Mouse (Mus musculus) bone marrow macrophage, adult 2 months (primary cell): ENCODE measurements around the gene Ppef2. TPM values are rescaled to one million over a fixed set of nuclear protein-coding genes. Genes with fewer than 3 reads are reported as not detected.

Experiments
- H3K27ac ChIP-seq: 2 replicates; pipeline ENCODE4 v1.5.1; 2012; ENCODE audit warnings: low read depth, low read length; ENCODE audit not compliant: insufficient read depth
- H3K4me1 ChIP-seq: 2 replicates; pipeline ENCODE4 v1.6.1; 2012; ENCODE audit warnings: low read length; ENCODE audit not compliant: control insufficient read depth, insufficient read depth
- H3K4me3 ChIP-seq: 2 replicates; pipeline ENCODE4 v1.5.1; 2012; ENCODE audit warnings: mild to moderate bottlenecking, low read length, moderate library complexity; ENCODE audit not compliant: insufficient read depth
- CTCF ChIP-seq: IDR thresholded peaks from 2 replicates; pipeline ENCODE4 v1.5.1; 2012; ENCODE audit warnings: low read depth, mild to moderate bottlenecking, low read length, moderate library complexity
- POLR2A ChIP-seq: IDR thresholded peaks from 2 replicates; pipeline ENCODE4 v1.6.1; 2012; ENCODE audit warnings: mild to moderate bottlenecking, low read depth, low read length, borderline replicate concordance
- polyA plus RNA-seq: library from polyadenylated mRNA; stranded (reverse); fragments of >200 nt; gene quantifications from 2 replicates; pipeline ENCODE4 v1.2.4, GENCODE M21; 2012; ENCODE audit not compliant: missing spikeins, insufficient read depth, insufficient read length

The Ppef2 gene
- polyA plus RNA-seq, 1 experiment, result 0.40 TPM

DNA sequence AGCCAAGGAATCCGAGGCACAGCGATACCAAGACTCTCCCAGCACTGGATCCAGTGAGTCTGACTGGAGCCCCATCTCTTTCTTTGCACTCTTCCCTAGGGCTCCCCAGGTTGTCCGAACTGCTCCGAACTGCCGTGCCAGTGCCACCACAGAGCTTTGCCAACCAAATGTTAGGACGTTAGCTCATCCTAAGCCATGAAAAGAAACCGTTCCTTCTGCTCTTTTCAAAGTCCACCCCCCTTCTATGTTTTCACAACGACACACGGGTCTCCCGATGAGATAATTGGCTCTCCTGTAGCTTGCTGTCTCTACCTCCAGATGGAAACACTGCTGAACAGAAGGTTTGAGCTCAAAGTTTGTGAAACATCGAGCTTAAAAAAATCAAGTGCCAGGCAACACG, 15.3 kb downstream of the Ppef2 start:
- TF ChIP-seq CTCF (no peak), POLR2A (no peak)
- Histone ChIP-seq H3K4me3 (no peak overlapping the region), H3K4me1 (peaks cover 3% of the 10 kb centered on the region), H3K27ac (no peak overlapping the region)

DNA sequence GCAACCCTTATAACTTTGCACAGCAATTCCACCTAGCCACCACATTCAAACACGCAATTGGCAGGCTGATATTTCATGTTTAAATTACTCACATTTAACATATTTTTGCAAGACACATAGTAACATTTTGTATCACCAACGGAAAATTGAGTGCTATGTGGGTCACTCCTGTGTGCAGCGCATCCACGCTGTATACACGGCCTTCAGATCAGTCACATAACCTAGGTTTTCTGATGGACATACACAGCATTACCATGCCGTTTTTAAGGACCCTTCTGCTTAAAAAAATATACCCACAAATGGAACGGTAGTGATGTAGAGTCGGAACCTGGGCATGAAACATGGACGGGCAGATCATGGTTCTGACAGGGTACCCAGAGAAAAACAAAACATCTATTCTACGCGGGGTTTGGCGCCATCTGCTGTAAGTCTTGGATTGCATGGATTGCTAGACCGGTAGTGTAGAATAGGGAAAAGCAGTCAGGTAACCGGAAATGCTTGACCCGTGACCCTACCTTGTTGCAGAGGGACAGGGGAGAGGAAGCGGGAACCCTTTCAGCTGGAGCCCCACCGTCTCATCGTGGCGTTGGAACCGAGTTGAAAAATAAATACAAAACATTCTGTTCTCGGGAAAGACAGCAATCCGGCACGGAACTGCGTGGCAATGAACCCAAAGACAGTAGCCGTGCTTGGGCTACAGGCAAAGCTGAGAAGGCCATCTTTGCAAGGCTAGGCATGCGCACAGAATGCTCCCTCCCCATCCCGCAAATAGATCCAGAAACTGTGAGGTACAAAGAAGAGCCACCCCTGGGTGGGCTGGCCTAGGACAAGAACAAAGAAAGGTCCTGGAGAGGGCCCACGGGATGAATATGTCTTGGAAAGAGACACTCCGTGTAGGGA, 16.5 kb downstream of the Ppef2 start:
- Histone ChIP-seq H3K4me3 (no peak overlapping the region), H3K27ac (no peak overlapping the region), H3K4me1 (no peaks in the 10 kb centered on the region)
- TF ChIP-seq CTCF, result peak; percentile 23; the same call in 1 of the 2 replicates
- no peak for TF ChIP-seq POLR2A

DNA sequence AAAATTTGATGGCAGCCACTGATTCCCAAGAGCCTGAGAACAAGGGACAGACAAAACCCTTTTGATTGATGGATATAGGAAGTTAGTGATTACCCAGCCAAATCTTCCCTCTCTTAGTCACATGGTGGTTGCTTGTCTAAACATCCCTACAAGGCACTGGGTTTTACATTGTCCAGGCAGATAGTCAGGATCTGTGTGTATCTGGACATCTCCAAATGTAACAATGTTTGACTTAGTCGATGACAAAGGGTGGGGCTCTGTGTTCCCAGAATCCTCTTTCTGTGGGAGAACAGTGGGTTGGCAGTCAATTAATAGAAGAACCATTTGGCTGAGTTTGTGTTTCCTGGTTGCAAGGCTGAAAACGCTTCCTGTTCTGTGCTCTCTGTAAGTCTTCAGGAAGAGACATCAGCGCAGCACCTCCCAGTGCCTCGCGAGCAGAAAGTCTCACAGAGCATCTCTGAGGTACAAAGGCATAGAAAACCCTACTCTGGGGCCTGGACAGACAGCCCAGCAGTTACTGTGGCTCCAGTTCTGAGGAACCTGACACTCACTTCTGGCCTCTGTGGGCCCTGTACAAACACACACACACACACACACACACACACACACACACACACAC, 21.0 kb downstream of the Ppef2 start:
- TF ChIP-seq POLR2A (no peak), CTCF (no peak)
- no peak overlapping the region for H3K27ac ChIP-seq
- H3K4me3 ChIP-seq, result no peak overlapping the region
- no peaks in the 10 kb centered on the region for H3K4me1 ChIP-seq

DNA sequence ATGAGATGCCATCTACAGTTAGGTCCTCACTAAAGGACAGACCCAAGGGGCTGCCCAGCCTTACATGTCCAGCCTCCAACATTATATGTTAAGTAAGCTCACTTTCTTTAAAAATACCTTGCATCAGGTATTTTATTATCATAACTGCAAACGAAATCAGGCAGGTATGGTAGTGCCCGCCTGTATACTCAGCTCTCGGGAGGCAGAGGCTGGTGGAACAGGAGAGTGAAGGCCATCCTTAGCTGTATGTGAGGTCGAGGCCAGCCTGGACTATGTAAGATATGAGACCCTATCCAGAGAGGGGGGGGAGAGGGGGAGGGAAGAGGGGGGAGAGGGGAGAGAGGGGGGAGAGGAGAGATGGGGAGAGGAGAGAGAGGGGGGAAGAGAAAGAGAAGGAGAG, 22.7 kb downstream of the Ppef2 start:
- H3K4me3 ChIP-seq, result no peak overlapping the region
- no peak for TF ChIP-seq CTCF
- TF ChIP-seq POLR2A, result no peak
- H3K4me1 ChIP-seq, result no peaks in the 10 kb centered on the region
- H3K27ac ChIP-seq, result no peak overlapping the region

DNA sequence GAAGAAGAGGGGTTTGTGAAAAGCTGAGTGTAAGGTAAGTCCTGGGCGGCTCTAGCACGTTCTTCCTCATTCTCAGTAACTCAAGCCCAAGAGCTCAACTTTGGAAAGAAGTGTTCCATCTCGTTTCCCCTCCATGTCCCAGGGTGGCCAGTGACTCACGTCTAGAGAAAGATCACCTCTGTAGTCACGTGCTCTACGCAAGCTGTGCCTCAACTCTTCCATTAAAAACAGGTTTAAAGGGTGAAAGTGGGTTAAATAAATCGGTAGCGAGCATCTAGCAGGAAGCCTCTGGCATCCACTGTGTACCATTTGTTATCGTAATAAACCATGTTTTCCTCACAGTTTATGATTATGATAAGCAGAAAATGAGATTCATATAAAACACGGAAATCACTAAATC, 24.2 kb downstream of the Ppef2 start:
- Histone ChIP-seq H3K4me3 (no peak overlapping the region), H3K4me1 (peaks cover 3% of the 10 kb centered on the region; the same call in 1 of the 2 replicates), H3K27ac (no peak overlapping the region)
- TF ChIP-seq CTCF, result no peak
- no peak for TF ChIP-seq POLR2A

DNA sequence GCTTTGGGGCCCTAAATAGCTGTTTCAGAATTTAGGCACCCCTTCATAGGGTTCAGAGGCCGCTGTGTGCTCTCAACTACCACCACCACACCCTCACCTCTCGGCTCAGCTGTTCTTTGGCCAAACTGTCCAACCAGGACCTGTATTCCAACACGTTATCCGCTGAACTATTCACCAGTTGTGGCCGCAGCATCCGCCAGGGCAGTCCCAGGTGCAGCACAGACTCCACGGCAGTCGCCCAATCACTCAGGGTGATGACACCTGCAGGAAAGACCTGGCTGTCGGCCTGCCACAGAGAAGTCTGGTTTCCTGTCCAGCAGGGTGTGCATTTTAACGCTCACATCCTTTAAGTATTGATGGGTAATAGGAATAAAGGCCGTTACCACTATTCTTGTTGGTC, 25.8 kb downstream of the Ppef2 start:
- H3K27ac ChIP-seq, result no peak overlapping the region
- H3K4me3 ChIP-seq, result no peak overlapping the region

DNA sequence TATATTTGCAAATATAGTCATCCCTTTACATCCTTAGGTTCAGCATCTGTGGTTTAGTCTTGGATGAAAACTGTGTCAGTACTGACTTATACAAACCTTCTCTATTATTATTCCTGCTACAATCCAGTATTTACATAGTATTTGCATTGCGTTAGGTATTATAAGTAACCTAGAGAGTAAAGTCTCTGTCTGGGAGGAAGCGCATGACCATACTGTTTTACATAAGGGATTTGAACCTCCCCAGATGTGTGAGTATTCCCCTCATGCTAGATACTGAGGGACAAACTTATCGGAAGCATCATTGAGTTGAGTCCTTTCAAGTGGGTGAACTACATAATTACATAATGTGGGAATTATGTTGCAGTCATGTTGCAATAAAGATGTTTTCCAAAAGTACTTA, 26.6 kb downstream of the Ppef2 start:
- H3K4me3 ChIP-seq, result no peak overlapping the region
- TF ChIP-seq POLR2A (no peak), CTCF (no peak)
- H3K27ac ChIP-seq, result no peak overlapping the region
- peaks cover 3% of the 10 kb centered on the region; the same call in 1 of the 2 replicates for H3K4me1 ChIP-seq

More for the DNA sequence above, 25.8 kb downstream of the Ppef2 start:
- TF ChIP-seq POLR2A (no peak), CTCF (no peak)
- peaks cover 3% of the 10 kb centered on the region; the same call in 1 of the 2 replicates for H3K4me1 ChIP-seq

DNA sequence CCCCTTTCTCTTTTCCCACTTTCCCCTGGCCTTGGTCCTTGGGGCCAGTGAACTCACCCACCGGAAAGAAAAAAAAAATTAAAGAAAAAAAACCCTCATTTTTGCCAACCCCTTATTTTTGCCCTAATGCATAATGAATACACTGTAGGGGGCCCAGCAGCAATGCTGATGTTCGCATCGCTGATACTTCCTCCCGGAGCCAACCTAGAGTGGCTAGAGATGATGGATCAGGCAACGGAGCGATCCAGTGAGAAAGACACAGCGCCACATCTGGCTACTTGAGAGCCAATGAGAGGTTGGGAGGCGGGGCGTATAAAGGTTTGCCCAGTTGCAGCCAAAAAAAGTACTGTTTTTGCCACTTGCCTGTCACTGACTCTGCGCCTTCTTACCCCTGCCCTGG, 27.3 kb downstream of the Ppef2 start:
- TF ChIP-seq CTCF, result no peak
- no peak for TF ChIP-seq POLR2A
- no peak overlapping the region for H3K27ac ChIP-seq
- no peak overlapping the region for H3K4me3 ChIP-seq

DNA sequence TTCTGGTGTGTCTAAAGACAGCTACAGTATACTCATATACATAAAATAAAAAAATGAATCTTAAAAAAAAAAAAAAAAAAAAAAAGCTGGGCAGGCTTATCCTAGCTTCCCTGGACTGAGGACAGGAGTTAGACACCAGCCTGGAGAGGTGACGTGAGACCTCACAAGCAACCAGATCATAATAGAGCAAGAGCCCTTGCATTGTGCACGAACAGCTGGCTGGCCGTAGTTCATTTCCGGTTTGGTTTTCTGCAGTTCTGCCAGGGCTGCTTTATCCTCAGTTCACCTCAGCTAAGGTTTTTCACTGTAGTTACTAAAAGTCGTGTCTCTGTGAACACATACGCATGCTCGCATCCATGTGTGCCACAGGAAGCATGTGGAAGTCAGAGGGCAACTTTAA, 28.3 kb downstream of the Ppef2 start:
- H3K4me1 ChIP-seq, result peaks cover 3% of the 10 kb centered on the region; the same call in 1 of the 2 replicates
- H3K27ac ChIP-seq, result no peak overlapping the region
- TF ChIP-seq POLR2A, result no peak
- no peak for TF ChIP-seq CTCF
- no peak overlapping the region for H3K4me3 ChIP-seq

More for the DNA sequence above, 27.3 kb downstream of the Ppef2 start:
- H3K4me1 ChIP-seq, result peaks cover 3% of the 10 kb centered on the region; the same call in 1 of the 2 replicates
